Comparison of ENCODE assay signal across 8 mouse cellular contexts in genomic region chr7:25178317-25178716, GRCm38 (mm10). TPM values are rescaled to one million over a fixed set of nuclear protein-coding genes. Genes with fewer than 3 reads are reported as not detected.
DNase-seq lines count a peak whose midpoint lies in the region; ATAC-seq lines count a peak whose summit lies in the region.

No protein-coding gene starts in this region.

- no peak overlapping the region for H3K9ac ChIP-seq in lung, embryonic 16.5 days (ENCODE audit: low read length)

- H3K9me3 ChIP-seq in lung, embryonic 16.5 days (ENCODE audit: control insufficient read depth, low read length): no peaks in the 10 kb centered on the region
- H3K9me3 ChIP-seq in forebrain, embryonic 10.5 days: no peaks in the 10 kb centered on the region

- peaks cover 4% of the 10 kb centered on the region for H3K4me1 ChIP-seq in lung, embryonic 16.5 days (replicated peaks; ENCODE audit: control insufficient read depth, insufficient read depth, low read length)
- H3K4me1 ChIP-seq in forebrain, embryonic 10.5 days: peaks cover 70% of the 10 kb centered on the region

- H3K4me3 ChIP-seq in lung, embryonic 16.5 days (ENCODE audit: low read length): peak overlapping the region; percentile 52
- H3K4me3 ChIP-seq in forebrain, embryonic 10.5 days: peak overlapping the region; percentile 68

- DNase-seq in lung, postnatal 36 days: no peak
- DNase-seq in forebrain, embryonic 10.5 days (ENCODE audit: extremely low spot score, low spot score): no peak
- peak; percentile 32 for DNase-seq in left cerebral cortex, postnatal 4 days
- DNase-seq in right cerebral cortex, postnatal 14 days: peak; percentile 43
- no peak for DNase-seq in adrenal gland, adult 8-10 months
- DNase-seq in embryo, embryonic 10 days (ENCODE audit: low spot score): no peak
- no peak for DNase-seq in Muller cell, postnatal 12 days (ENCODE audit: inconsistent ontology term)

- peaks cover 85% of the 10 kb centered on the region for H3K27me3 ChIP-seq in lung, embryonic 16.5 days (ENCODE audit: control insufficient read depth, insufficient read depth, low read depth, low read length)
- H3K27me3 ChIP-seq in forebrain, embryonic 10.5 days (ENCODE audit: poor library complexity, severe bottlenecking): peaks cover 90% of the 10 kb centered on the region

- intact Hi-C loops in left cerebral cortex, postnatal 4 days (cut with DNase I): loop anchor here (2.0 kb wide), 2 partner anchors 42 to 46 kb away; partner anchors contain the start of genes Dedd2 and Zfp526

- no peak for ATAC-seq in lung, embryonic 16.5 days (ENCODE audit: low read depth)

- H3K36me3 ChIP-seq in lung, embryonic 16.5 days (ENCODE audit: control insufficient read depth, insufficient read depth, low read length): no peaks in the 10 kb centered on the region
- no peaks in the 10 kb centered on the region for H3K36me3 ChIP-seq in forebrain, embryonic 10.5 days (replicated peaks)

- peak overlapping the region; percentile 80 for H3K4me2 ChIP-seq in lung, embryonic 16.5 days (ENCODE audit: low read depth, low read length)

- H3K27ac ChIP-seq in lung, embryonic 16.5 days (ENCODE audit: low read length): no peak overlapping the region
- peak overlapping the region; percentile 87 for H3K27ac ChIP-seq in forebrain, embryonic 10.5 days

- WGBS in lung, embryonic 16.5 days: under 1% methylated on average over 15 of the region's 17 CpGs
- 2% methylated on average over 17 of the region's 17 CpGs for WGBS in forebrain, embryonic 10.5 days

RNA-seq across cellular contexts. Expression of gene Pou2f2, which starts 1.2 kb away (rescaled TPM):
- polyA plus RNA-seq in lung, embryonic 16.5 days (2015; fragmentation: Nextera tagmentation; extraction: Ambion mirVana): 0.58 TPM in 2 replicates
- 5.5 and 7.0 TPM in 2 replicates for polyA plus RNA-seq in forebrain, embryonic 10.5 days (2016; fragmentation: Nextera tagmentation; extraction: Ambion mirVana)
- 10 to 100 TPM; 17.7 to 18.7 TPM for total RNA-seq in left cerebral cortex, postnatal 4 days (2021)
- total RNA-seq in adrenal gland, adult 8-10 months (2022): 1 to 10 TPM in 3 of 4 experiments, under 1 TPM in 1; 0.90 to 3.5 (median 1.7) TPM

RNA-seq across cellular contexts. Expression of gene Dedd2, which starts 42.1 kb away (rescaled TPM):
- 9.0 and 9.5 TPM in 2 replicates for polyA plus RNA-seq in lung, embryonic 16.5 days (2015; fragmentation: Nextera tagmentation; extraction: Ambion mirVana)
- 8.8 and 10.7 TPM in 2 replicates for polyA plus RNA-seq in forebrain, embryonic 10.5 days (2016; fragmentation: Nextera tagmentation; extraction: Ambion mirVana)
- 10 to 100 TPM; 15.1 to 16.8 TPM for total RNA-seq in left cerebral cortex, postnatal 4 days (2021)
- 10 to 100 TPM; 15.6 to 22.2 (median 19.1) TPM for total RNA-seq in adrenal gland, adult 8-10 months (2022)

RNA-seq across cellular contexts. Expression of gene Zfp526, which starts 42.9 kb away (rescaled TPM):
- polyA plus RNA-seq in lung, embryonic 16.5 days (2015; fragmentation: Nextera tagmentation; extraction: Ambion mirVana): 2.3 and 2.5 TPM in 2 replicates
- 2.6 and 2.9 TPM in 2 replicates for polyA plus RNA-seq in forebrain, embryonic 10.5 days (2016; fragmentation: Nextera tagmentation; extraction: Ambion mirVana)
- total RNA-seq in left cerebral cortex, postnatal 4 days (2021): 1 to 10 TPM; 6.5 to 7.8 TPM
- 10 to 100 TPM; 11.7 to 16.1 (median 14.2) TPM for total RNA-seq in adrenal gland, adult 8-10 months (2022)

RNA-seq across cellular contexts. Expression of gene Gsk3a, which starts 59.3 kb away (rescaled TPM):
- 7.1 and 8.2 TPM in 2 replicates for polyA plus RNA-seq in lung, embryonic 16.5 days (2015; fragmentation: Nextera tagmentation; extraction: Ambion mirVana)
- 10.7 and 10.8 TPM in 2 replicates for polyA plus RNA-seq in forebrain, embryonic 10.5 days (2016; fragmentation: Nextera tagmentation; extraction: Ambion mirVana)
- 100 to 1,000 TPM; 195 to 197 TPM for total RNA-seq in left cerebral cortex, postnatal 4 days (2021)
- total RNA-seq in adrenal gland, adult 8-10 months (2022): 100 to 1,000 TPM in 3 of 4 experiments, 10 to 100 TPM in 1; 99.2 to 107 (median 104) TPM

Comparison
In these comparisons a context has a peak if more than half of its experiments do, and no peak if none do; other contexts are left out.
1. DNase-seq: peak in left cerebral cortex, postnatal 4 days (single experiment) and right cerebral cortex, postnatal 14 days (single experiment); none in lung, postnatal 36 days (single experiment), forebrain, embryonic 10.5 days (single experiment), adrenal gland, adult 8-10 months (single experiment), embryo, embryonic 10 days (single experiment) and Muller cell, postnatal 12 days (single experiment).
2. RNA of gene Pou2f2, which starts 1.2 kb away (total RNA-seq): 17.7 to 18.7 TPM in left cerebral cortex, postnatal 4 days; 0.90 to 3.5 TPM in adrenal gland, adult 8-10 months; every median in the first group is over 4 times any median in the second.